In the genomic region with DNA sequence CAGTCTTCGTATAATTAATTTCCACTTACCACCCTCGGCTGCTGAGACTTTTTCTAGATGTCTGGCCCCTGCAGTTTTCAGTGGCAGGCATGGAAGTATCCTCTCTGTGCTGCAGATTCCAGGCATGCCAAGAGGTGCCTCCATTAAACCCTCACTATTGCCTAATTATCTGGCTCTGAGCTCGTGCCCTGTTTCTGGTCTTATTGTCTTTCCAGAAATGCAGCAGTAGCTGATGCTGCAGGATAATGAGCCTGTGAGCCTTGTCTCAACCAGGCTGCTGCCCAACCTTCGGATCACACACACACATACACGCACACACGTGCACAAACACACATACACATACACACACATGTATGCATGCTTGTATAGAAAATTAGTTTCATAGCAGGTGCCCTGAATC, we compare ENCODE assay signal across 13 mouse cellular contexts.
"Had no signal": no experiment of that assay in that cellular context is flagged by ENCODE, and none has a peak within 500 bp of the region (broad histone marks: within the 10 kb centered on the region; RNA-seq: fewer than 3 reads in every experiment).

No protein-coding gene starts in this region.

- H3K9ac ChIP-seq: liver, embryonic 15.5 days; lung, embryonic 14.5 days had no signal

- DNase-seq: kidney, adult 8-10 months; kidney, postnatal 25 days; lung, embryonic 14.5 days; lung, postnatal 10 days; lung, postnatal 4 days; right cerebral cortex, postnatal 4 days; spleen, adult 18-20 months; thymus, adult 18-20 months; thymus, postnatal 14 days had no signal

- H3K9me3 ChIP-seq: limb, embryonic 10.5 days; liver, embryonic 15.5 days had no signal

- H3K36me3 ChIP-seq: limb, embryonic 10.5 days; liver, embryonic 15.5 days had no signal

- H3K27me3 ChIP-seq: liver, embryonic 15.5 days had no signal

- H3K27ac ChIP-seq: limb, embryonic 10.5 days; liver, embryonic 15.5 days had no signal

- H3K4me3 ChIP-seq: limb, embryonic 10.5 days; liver, embryonic 15.5 days had no signal

- H3K4me1 ChIP-seq: limb, embryonic 10.5 days; liver, embryonic 15.5 days had no signal

- H3K4me2 ChIP-seq: liver, embryonic 11.5 days; liver, embryonic 15.5 days; lung, embryonic 14.5 days; midbrain, embryonic 11.5 days had no signal
